ENCODE assay signal across 8 mouse cellular contexts in genomic region chr2:91921181-91921789, GRCm38 (mm10). TPM values are rescaled to one million over a fixed set of nuclear protein-coding genes. Genes with fewer than 3 reads are reported as not detected.
DNase-seq lines count a peak whose midpoint lies in the region; ATAC-seq and TF ChIP-seq lines count a peak whose summit lies in the region.

No protein-coding gene starts in this region.

- H3K4me2 ChIP-seq in intestine, embryonic 16.5 days (ENCODE audit: low read depth, low read length): peak overlapping the region; percentile 95
- H3K4me2 ChIP-seq in liver, postnatal 0 days (ENCODE audit: low read depth, low read length): peak overlapping the region; percentile 80
- H3K4me2 ChIP-seq in neural tube, embryonic 11.5 days (ENCODE audit: low read depth): peak overlapping the region; percentile 64

- 3% methylated on average over 31 of the region's 31 CpGs for WGBS in intestine, embryonic 16.5 days
- WGBS in liver, postnatal 0 days (ENCODE audit: insufficient replicate concordance): 4% methylated on average over 31 of the region's 31 CpGs
- 5% methylated on average over 31 of the region's 31 CpGs for WGBS in neural tube, embryonic 11.5 days

- H3K4me3 ChIP-seq in layer of hippocampus, adult 2 months: peak overlapping the region; percentile 69
- H3K4me3 ChIP-seq in intestine, embryonic 16.5 days (ENCODE audit: low read length): peak overlapping the region; percentile 59
- peak overlapping the region; percentile 52 for H3K4me3 ChIP-seq in liver, postnatal 0 days (ENCODE audit: low read depth, low read length)
- H3K4me3 ChIP-seq in neural tube, embryonic 11.5 days (ENCODE audit: low read depth, low read length): peak overlapping the region; percentile 39

- no peak for TF ChIP-seq EP300 in liver, postnatal 0 days (IDR thresholded peaks at IDR 0.05; ENCODE audit: low read depth)

- 0 out of 2 replicates have a peak, but pooled peaks cover 2% of the 10 kb centered on the region for H3K36me3 ChIP-seq in intestine, embryonic 16.5 days (ENCODE audit: control insufficient read depth, insufficient read depth, low read length)
- peaks cover 13% of the 10 kb centered on the region for H3K36me3 ChIP-seq in liver, postnatal 0 days (replicated peaks; ENCODE audit: insufficient read depth, low read length)
- peaks cover 7% of the 10 kb centered on the region for H3K36me3 ChIP-seq in neural tube, embryonic 11.5 days (ENCODE audit: control insufficient read depth, insufficient read depth, low read length)

- no peak for DNase-seq in layer of hippocampus, adult 2 months (ENCODE audit: low spot score in 2 of 2)
- DNase-seq in layer of hippocampus, adult 18-20 months (ENCODE audit: low spot score in 2 of 2): no peak
- peak; percentile 88 to 92 for DNase-seq in adrenal gland, postnatal 36 days
- DNase-seq in gastrocnemius, postnatal 10 days: peak; percentile 83
- peak; percentile 78 for DNase-seq in liver, postnatal 0 days
- peak; percentile 59 for DNase-seq in neural tube, embryonic 11.5 days (ENCODE audit: low spot score)
- no peak for DNase-seq in frontal cortex, adult 2 months (ENCODE audit: extremely low spot score in 1 of 2, low spot score in 1 of 2)

- ATAC-seq in intestine, embryonic 16.5 days: peak; percentile 43
- ATAC-seq in liver, postnatal 0 days: peak; percentile 47
- no peak; the same call in 1 of the 2 replicates for ATAC-seq in neural tube, embryonic 11.5 days (ENCODE audit: insufficient read depth, low FRiP score, low TSS enrichment)

- peaks cover 38% of the 10 kb centered on the region for H3K27me3 ChIP-seq in intestine, embryonic 16.5 days (replicated peaks; ENCODE audit: control insufficient read depth, insufficient read depth, low read length)
- H3K27me3 ChIP-seq in liver, postnatal 0 days (ENCODE audit: insufficient read depth, low read length): peaks cover 49% of the 10 kb centered on the region
- peaks cover 35% of the 10 kb centered on the region for H3K27me3 ChIP-seq in neural tube, embryonic 11.5 days (ENCODE audit: control insufficient read depth, insufficient read depth, low read length)

- H3K4me1 ChIP-seq in intestine, embryonic 16.5 days (ENCODE audit: control insufficient read depth, insufficient read depth, low read length): peaks cover 26% of the 10 kb centered on the region
- peaks cover 30% of the 10 kb centered on the region for H3K4me1 ChIP-seq in liver, postnatal 0 days (ENCODE audit: insufficient read depth)
- H3K4me1 ChIP-seq in neural tube, embryonic 11.5 days (ENCODE audit: control insufficient read depth, insufficient read depth, low read length): peaks cover 7% of the 10 kb centered on the region; the same call in 1 of the 2 replicates

- H3K27ac ChIP-seq in layer of hippocampus, adult 2 months: peak overlapping the region; percentile 85
- H3K27ac ChIP-seq in intestine, embryonic 16.5 days (ENCODE audit: low read length): no peak overlapping the region
- H3K27ac ChIP-seq in liver, postnatal 0 days (ENCODE audit: low read depth): no peak overlapping the region
- H3K27ac ChIP-seq in neural tube, embryonic 11.5 days (ENCODE audit: low read depth, low read length): no peak overlapping the region

- TF ChIP-seq CTCF in layer of hippocampus, adult 2 months (conservative IDR thresholded peaks at IDR 0.05): no peak
- no peak for TF ChIP-seq CTCF in liver, postnatal 0 days (IDR thresholded peaks at IDR 0.05; ENCODE audit: low read depth)

- H3K9ac ChIP-seq in intestine, embryonic 16.5 days (ENCODE audit: low read depth, low read length): peak overlapping the region; percentile 21; the same call in 1 of the 2 replicates
- no peak overlapping the region for H3K9ac ChIP-seq in liver, postnatal 0 days (replicated peaks)
- H3K9ac ChIP-seq in neural tube, embryonic 11.5 days (ENCODE audit: low read length): no peak overlapping the region

- no peaks in the 10 kb centered on the region for H3K9me3 ChIP-seq in intestine, embryonic 16.5 days (ENCODE audit: control insufficient read depth, low read length)
- no peaks in the 10 kb centered on the region for H3K9me3 ChIP-seq in liver, postnatal 0 days (ENCODE audit: low read length)
- H3K9me3 ChIP-seq in neural tube, embryonic 11.5 days (ENCODE audit: control insufficient read depth, low read length): no peaks in the 10 kb centered on the region

RNA-seq across cellular contexts. Expression of gene Chrm4, which starts 5.8 kb away (rescaled TPM):
- 10 to 100 TPM; 22.1 to 26.0 TPM for total RNA-seq in layer of hippocampus, adult 2 months (2021)
- 10 to 100 TPM; 32.0 to 32.6 TPM for total RNA-seq in layer of hippocampus, adult 18-20 months (2021)
- 1 to 10 TPM; 2.7 to 2.9 TPM for total RNA-seq in adrenal gland, postnatal 36 days (2021)
- under 1 TPM in 1 of 2 experiments, not detected in 1; 0.16 TPM for total RNA-seq in gastrocnemius, postnatal 10 days (2021)
- polyA plus RNA-seq in intestine, embryonic 16.5 days (2015; fragmentation: Nextera tagmentation; extraction: Ambion mirVana): 0.23 and 0.33 TPM in 2 replicates
- not detected in 2 replicates for polyA plus RNA-seq in liver, postnatal 0 days (2015; fragmentation: Nextera tagmentation; extraction: Ambion mirVana)
- 0.45 and 0.53 TPM in 2 replicates for polyA plus RNA-seq in neural tube, embryonic 11.5 days (2014; fragmentation: Nextera tagmentation; extraction: Ambion mirVana)
- 36.1 and 39.2 TPM in 2 replicates for polyA plus RNA-seq in frontal cortex, adult 2 months (2012; rRNA removed)

RNA-seq across cellular contexts. Expression of gene Mdk, which starts 10.8 kb away (rescaled TPM):
- 10 to 100 TPM; 25.3 to 31.9 TPM for total RNA-seq in layer of hippocampus, adult 2 months (2021)
- total RNA-seq in layer of hippocampus, adult 18-20 months (2021): 10 to 100 TPM; 23.9 to 25.5 TPM
- total RNA-seq in adrenal gland, postnatal 36 days (2021): 10 to 100 TPM in 1 of 2 experiments, 1 to 10 TPM in 1; 6.7 to 11.6 TPM
- total RNA-seq in gastrocnemius, postnatal 10 days (2021): 10 to 100 TPM; 43.3 to 55.2 TPM
- polyA plus RNA-seq in intestine, embryonic 16.5 days (2015; fragmentation: Nextera tagmentation; extraction: Ambion mirVana): 370 and 437 TPM in 2 replicates
- 5.0 and 6.8 TPM in 2 replicates for polyA plus RNA-seq in liver, postnatal 0 days (2015; fragmentation: Nextera tagmentation; extraction: Ambion mirVana)
- polyA plus RNA-seq in neural tube, embryonic 11.5 days (2014; fragmentation: Nextera tagmentation; extraction: Ambion mirVana): 1,127 and 1,214 TPM in 2 replicates
- 53.6 and 61.5 TPM in 2 replicates for polyA plus RNA-seq in frontal cortex, adult 2 months (2012; rRNA removed)

RNA-seq across cellular contexts. Expression of gene Gm9821, which starts 24.2 kb away (rescaled TPM):
- total RNA-seq in layer of hippocampus, adult 2 months (2021): not detected
- not detected for total RNA-seq in layer of hippocampus, adult 18-20 months (2021)
- total RNA-seq in adrenal gland, postnatal 36 days (2021): not detected
- not detected for total RNA-seq in gastrocnemius, postnatal 10 days (2021)
- polyA plus RNA-seq in intestine, embryonic 16.5 days (2015; fragmentation: Nextera tagmentation; extraction: Ambion mirVana): 0.28 and 0.55 TPM in 2 replicates
- 0.13 and 0.20 TPM in 2 replicates for polyA plus RNA-seq in liver, postnatal 0 days (2015; fragmentation: Nextera tagmentation; extraction: Ambion mirVana)
- polyA plus RNA-seq in neural tube, embryonic 11.5 days (2014; fragmentation: Nextera tagmentation; extraction: Ambion mirVana): 0.37 and 0.58 TPM in 2 replicates
- 0.04 and 0.12 TPM in 2 replicates for polyA plus RNA-seq in frontal cortex, adult 2 months (2012; rRNA removed)

RNA-seq across cellular contexts. Expression of gene Dgkz, which starts 54.4 kb away (rescaled TPM):
- 100 to 1,000 TPM; 513 to 526 TPM for total RNA-seq in layer of hippocampus, adult 2 months (2021)
- total RNA-seq in layer of hippocampus, adult 18-20 months (2021): 100 to 1,000 TPM; 499 to 596 TPM
- 10 to 100 TPM; 45.1 to 48.0 TPM for total RNA-seq in adrenal gland, postnatal 36 days (2021)
- 10 to 100 TPM; 60.5 to 84.3 TPM for total RNA-seq in gastrocnemius, postnatal 10 days (2021)
- polyA plus RNA-seq in intestine, embryonic 16.5 days (2015; fragmentation: Nextera tagmentation; extraction: Ambion mirVana): 46.4 and 66.7 TPM in 2 replicates
- polyA plus RNA-seq in liver, postnatal 0 days (2015; fragmentation: Nextera tagmentation; extraction: Ambion mirVana): 13.9 and 15.9 TPM in 2 replicates
- 34.6 and 37.7 TPM in 2 replicates for polyA plus RNA-seq in neural tube, embryonic 11.5 days (2014; fragmentation: Nextera tagmentation; extraction: Ambion mirVana)
- 590 and 632 TPM in 2 replicates for polyA plus RNA-seq in frontal cortex, adult 2 months (2012; rRNA removed)

Comparison
In these comparisons a context has a peak if more than half of its experiments do, and no peak if none do; other contexts are left out.
1. DNase-seq: peak in adrenal gland, postnatal 36 days (2 of 2), gastrocnemius, postnatal 10 days (single experiment), liver, postnatal 0 days (single experiment) and neural tube, embryonic 11.5 days (single experiment); none in layer of hippocampus, adult 2 months (0 of 2), layer of hippocampus, adult 18-20 months (0 of 2) and frontal cortex, adult 2 months (0 of 2).
2. RNA of gene Chrm4, which starts 5.8 kb away (total RNA-seq): 32.0 to 32.6 TPM in layer of hippocampus, adult 18-20 months and 22.1 to 26.0 TPM in layer of hippocampus, adult 2 months; 2.7 to 2.9 TPM in adrenal gland, postnatal 36 days and 0.16 TPM in gastrocnemius, postnatal 10 days; every median in the first group is over 4 times any median in the second.
3. Peak in every context shown above with its lines, with median percentiles within 50 percentile points of each other: H3K4me3 ChIP-seq and H3K4me2 ChIP-seq.